Mouse (Mus musculus) cerebellum, postnatal 10 days (tissue): Measurements from ENCODE around the gene Myo5a.

Source experiments
- DNase-seq, 2 experiments: peaks; one replicate each; pipeline ENCODE4 v3.0.0; 2021; ENCODE audit warnings: mixed read lengths in 2 of 2

Myo5a gene

GRCm38 (mm10) chr9:75070457-75071028, at the start of gene Myo5a:
Myo5a (plus strand) TSS chr9:75071015.
- no peak for DNase-seq

- DNase-seq: no peak
Measured at GRCm38 (mm10) chr9:75022546-75022945, 48.3 kb upstream of the Myo5a start.

- DNase-seq: no peak
Measured at GRCm38 (mm10) chr9:75023150-75023894, 47.5 kb upstream of the Myo5a start.

GRCm38 (mm10) chr9:75024089-75024488, 46.7 kb upstream of the Myo5a start:
- no peak for DNase-seq

- DNase-seq: no peak
Measured at GRCm38 (mm10) chr9:75025689-75026088, 45.1 kb upstream of the Myo5a start.

DNA sequence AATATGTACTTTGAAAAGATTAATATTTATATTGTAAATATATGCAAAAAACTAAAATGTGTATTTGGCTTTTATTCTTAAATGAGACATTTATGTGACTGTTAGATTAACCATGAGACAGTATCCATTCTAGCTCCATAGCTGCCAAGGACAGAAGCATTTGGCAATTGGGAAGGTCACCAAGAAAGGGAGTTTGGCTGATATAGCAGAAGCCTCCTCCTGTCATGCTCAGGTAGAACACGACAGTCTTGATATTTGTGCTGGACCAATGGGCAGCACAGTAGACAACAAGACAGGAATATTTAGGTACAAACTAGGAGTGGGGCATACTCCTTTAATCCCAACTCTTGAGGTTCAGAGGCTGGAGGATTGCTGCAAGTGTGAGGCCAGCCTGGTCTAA, 38.4 kb upstream of the Myo5a start:
- no peak for DNase-seq

DNA sequence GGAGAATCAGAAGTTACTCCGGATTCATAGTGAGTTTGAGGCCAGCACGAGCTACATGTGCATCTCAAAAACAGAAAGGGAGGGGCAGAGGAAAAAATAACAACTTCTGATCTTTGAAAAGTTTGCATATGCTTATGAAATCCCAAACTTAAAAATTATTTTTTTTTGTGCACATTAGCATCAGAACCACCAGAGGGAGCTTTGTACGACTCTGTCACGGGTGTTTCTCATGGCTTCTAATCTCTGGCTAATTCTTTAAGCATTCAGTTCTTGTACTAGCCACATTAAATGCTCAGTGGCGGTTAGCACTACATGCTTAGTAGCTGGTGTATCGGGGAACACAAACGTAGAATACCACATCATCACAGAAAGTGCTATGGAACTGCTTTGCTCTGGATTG, 37.7 kb upstream of the Myo5a start:
- peak in 1 of 2 experiments; percentile 27 for DNase-seq

- no peak for DNase-seq
Measured at GRCm38 (mm10) chr9:75034691-75035090, 36.1 kb upstream of the Myo5a start.

GRCm38 (mm10) chr9:75035944-75036343, 34.9 kb upstream of the Myo5a start:
- no peak for DNase-seq

- peak; percentile 89 to 91 for DNase-seq
Measured at GRCm38 (mm10) chr9:75037451-75038356, 33.1 kb upstream of the Myo5a start, which contains the start of gene Arpp19. Arpp19 (plus strand) TSS chr9:75037614.

DNA sequence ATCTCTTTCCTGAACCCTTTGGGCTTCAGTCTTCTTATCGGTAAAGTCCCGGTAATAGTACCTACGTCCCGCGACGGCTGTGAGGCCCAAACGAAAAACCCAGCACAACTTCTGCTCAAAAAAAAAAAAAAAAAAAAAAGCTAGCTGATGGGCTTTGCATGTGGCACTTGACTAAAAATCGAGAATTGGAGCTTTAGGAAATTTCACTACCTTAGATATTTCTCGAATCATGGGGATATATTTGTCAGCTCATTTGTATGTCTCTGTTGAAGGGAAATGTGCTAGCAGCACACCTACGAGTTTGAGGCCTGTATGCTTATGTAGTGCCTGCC, 32.5 kb upstream of the Myo5a start:
- DNase-seq: no peak

GRCm38 (mm10) chr9:75040566-75040965, 30.2 kb upstream of the Myo5a start:
- no peak for DNase-seq

GRCm38 (mm10) chr9:75041840-75042525, 28.8 kb upstream of the Myo5a start:
- no peak for DNase-seq

DNA sequence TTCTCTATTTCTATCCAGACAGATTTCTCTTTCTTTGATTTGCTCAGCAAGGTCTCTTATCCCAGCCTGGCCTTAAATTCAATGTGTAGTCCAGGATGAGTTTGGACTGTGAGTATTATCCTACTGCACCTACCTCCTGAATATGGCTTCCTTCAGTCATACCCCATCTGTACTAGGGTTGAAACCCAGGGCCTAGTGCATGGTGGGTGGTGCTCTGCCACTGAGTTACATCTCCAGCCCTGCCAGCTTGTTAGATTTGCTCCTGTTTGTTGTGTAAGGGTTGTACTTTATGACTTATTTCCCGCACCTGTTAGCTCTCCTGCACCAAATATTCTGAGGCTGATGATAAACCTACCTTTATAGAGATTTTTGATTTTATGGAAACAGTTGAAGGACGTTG, 27.6 kb upstream of the Myo5a start:
- DNase-seq: no peak

- no peak for DNase-seq
Measured at GRCm38 (mm10) chr9:75047079-75047478, 23.7 kb upstream of the Myo5a start.

DNA sequence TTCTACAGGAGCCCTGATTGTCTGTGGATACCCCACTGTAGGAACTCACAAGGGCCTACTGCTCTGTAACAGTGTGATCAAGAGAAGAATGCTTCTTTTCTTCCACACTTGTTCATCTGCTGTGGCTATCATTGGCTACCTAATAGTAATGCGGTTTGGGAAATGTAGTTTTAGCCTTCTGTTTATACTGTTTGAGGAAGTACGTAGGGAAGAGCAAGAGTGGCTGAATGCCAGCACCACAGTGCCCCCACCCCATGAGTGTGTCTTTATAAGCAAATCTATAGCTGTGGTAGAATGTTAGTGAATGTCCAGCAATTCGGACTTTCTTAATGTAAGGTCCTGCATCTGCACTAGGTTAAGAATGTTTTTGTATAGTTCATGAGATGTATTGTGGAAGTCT, 21.7 kb upstream of the Myo5a start:
- no peak for DNase-seq

- DNase-seq: peak; percentile 81 to 86
Measured at GRCm38 (mm10) chr9:75050003-75050402, 20.8 kb upstream of the Myo5a start.

DNA sequence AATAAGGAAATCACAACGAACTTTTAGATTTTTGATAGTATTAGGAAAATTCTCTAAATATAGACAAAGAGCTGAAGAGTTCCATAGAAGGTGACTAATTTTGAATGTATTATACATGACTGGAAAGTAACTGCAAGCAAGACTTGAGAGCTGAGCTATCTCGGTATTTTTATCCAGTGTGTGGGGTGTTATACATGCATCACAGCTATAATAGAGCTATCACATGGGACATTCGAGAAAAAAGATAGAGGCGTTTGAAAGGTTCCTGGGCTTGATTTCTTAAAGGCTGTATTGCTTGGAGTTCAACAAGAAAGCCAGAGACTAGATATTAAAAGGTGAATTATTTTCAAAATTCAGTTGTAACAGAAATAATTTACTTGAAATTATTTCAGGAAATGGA, 19.0 kb upstream of the Myo5a start:
- DNase-seq: no peak

GRCm38 (mm10) chr9:75055046-75055445, 15.8 kb upstream of the Myo5a start:
- DNase-seq: no peak

GRCm38 (mm10) chr9:75064678-75065331, 6.0 kb upstream of the Myo5a start:
- DNase-seq: no peak

- DNase-seq: peak; percentile 90
Measured at GRCm38 (mm10) chr9:75071029-75071705, 352 bp downstream of the Myo5a start.

DNA sequence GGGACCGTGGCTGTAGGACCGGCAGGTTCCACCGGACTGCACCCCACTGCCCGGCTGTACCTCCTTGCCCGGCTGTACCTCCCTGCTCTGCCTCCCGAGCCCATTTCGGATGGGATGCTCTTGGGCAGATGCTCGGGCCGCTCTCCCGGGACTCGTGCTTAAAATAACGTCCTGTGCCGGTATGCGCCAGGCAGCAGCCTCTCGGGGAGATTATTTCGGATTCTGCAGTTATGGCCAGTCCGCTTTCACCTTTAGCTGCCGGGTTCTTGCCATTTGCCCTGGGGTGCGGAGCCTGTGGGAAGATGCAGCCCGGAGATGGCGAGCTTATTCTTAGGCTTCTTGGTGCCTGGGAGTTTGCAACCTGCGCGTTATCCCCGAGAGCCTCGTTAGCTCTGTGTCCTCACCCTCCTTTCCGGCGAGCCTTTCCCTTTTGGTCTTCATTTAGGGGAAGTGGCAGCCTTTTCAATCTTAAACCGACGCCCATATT, 934 bp downstream of the Myo5a start:
- DNase-seq: no peak
